Mouse (Mus musculus) common myeloid progenitor, adult 5-6 weeks (primary cell): ENCODE data around the gene Pald1. TPM values are rescaled to one million over a fixed set of nuclear protein-coding genes. Genes with fewer than 3 reads are reported as not detected.

Source experiments
- ATAC-seq: replicated peaks from 2 replicates; pipeline ENCODE4 v1.8.0; 2016; ENCODE audit warnings: low read depth, mild to moderate bottlenecking, moderate TSS enrichment, inconsistent platforms; ENCODE audit not compliant: poor library complexity, severe bottlenecking
- total RNA-seq: library from RNA; stranded (forward); fragments of 200-1000, 187-1606 nt; gene quantifications from 2 replicates; pipeline ENCODE4 v1.2.3, GENCODE M21; 2017

Pald1 gene
- total RNA-seq, 1 experiment from 2014 or later: 0.09 TPM

DNA sequence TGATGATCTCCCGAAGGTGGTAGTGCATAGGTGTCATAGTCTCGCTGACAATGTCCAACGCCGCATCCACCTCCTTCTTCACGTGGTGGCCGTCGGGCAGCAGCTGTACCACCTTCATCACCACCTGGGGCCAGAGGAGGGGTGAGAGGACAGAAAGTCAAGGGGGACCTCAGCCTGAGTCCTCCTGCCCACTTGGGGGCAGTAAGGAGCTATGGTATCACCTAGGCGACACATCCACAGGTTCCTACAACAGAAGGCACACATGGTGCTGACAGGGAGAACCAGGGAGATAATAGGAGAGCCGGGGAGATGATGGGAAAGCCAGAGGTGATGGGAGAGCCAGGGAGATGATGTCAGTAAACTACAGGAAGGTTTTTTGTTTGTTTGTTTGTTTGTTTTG is 44.1 kb downstream of the Pald1 start:
- ATAC-seq: no peak

GRCm38 (mm10) chr10:61337665-61338064 is 45.7 kb downstream of the Pald1 start:
- ATAC-seq: no peak

GRCm38 (mm10) chr10:61336592-61336991 is 46.7 kb downstream of the Pald1 start:
- no peak for ATAC-seq

DNA sequence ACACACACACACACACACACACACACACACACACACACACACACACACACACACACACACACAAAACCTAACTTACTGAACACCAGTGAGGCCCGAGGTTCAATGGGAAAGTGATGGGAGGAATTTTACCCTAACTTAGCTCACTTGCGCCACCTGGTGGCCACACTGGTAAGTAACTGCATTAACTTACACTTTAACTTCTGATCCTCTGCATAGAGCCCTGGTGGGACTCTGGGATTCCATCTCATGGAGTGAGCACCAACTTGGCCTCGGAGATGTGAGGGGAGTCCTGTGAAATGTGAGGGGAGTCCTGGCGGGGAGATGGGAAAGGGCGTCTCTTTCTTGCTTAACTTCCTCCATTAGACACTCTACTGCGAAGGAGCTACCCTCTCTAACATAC is 47.2 kb downstream of the Pald1 start:
- peak; percentile 53 for ATAC-seq

GRCm38 (mm10) chr10:61334545-61334944 is 48.8 kb downstream of the Pald1 start:
- peak; percentile 77 for ATAC-seq

DNA sequence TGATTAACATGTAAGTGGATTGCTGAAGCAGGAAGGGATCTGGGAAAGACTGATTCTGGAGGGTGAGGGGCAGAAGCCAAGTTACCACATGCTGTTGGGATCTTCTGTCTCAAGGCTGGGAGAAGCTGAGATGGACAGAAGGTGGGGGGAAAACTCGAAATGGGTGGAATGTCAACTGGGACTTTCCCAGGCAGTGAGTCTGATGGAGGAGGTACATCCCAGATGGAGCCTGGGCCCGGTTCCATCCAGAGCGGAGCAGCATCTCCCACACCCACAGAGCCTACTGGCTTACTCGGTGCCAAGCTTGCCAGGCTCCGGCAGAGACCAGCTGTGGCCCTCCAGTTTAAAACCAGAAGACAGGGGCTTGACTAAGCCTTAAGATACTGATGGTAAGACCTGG is 52.3 kb downstream of the Pald1 start:
- no peak for ATAC-seq

DNA sequence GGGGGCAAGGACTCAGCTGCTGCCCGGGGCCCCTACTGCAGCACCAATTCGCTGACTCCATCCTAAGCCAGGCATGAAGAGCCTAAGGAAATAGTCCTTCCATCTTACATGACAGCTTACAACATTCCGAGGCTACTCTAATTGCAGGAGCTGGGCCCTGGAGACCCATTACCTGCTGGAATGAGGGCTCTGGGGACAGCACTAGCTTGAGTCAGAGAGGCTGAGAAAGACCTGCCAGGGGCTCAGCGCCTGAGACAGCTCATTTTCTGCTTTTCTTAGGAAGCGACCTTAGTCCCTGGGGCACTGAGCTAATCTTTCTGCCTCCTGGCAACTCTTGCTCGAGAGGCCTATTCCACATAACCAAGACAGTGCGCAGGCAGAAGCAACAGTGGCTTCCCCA is 54.4 kb downstream of the Pald1 start:
- no peak for ATAC-seq

- no peak for ATAC-seq
Measured at GRCm38 (mm10) chr10:61327545-61327944, 55.8 kb downstream of the Pald1 start.

- ATAC-seq: no peak
Measured at GRCm38 (mm10) chr10:61325782-61326328, 57.5 kb downstream of the Pald1 start.

GRCm38 (mm10) chr10:61324717-61325116 is 58.6 kb downstream of the Pald1 start:
- no peak for ATAC-seq

GRCm38 (mm10) chr10:61318527-61318926 is 64.8 kb downstream of the Pald1 start:
- ATAC-seq: no peak

DNA sequence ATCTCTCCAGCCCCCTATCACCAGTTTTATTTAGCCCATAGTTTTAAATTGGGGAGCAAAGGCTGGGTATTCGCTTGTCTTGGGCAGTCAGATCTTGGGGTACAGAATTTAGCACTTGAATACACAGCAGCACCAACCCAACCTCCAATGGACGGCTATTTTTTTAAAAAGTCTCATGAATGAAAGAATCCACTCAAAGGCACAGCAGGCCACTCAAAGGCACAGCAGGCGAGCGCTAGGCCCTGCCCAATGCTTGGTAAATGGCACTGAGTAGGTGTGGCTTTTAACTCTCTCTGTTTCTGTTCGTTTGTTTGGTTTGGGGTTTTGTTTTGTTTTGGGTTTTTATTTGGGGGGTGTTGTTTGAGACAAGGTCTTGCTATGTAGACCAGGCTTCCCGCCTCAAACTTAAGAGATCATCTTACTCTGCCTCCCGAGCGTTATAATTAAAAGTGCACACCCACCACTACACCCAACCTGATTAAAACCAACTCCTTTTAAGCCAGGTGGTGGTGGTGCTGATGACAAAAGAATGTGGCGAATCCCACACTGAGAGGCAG is 67.9 kb downstream of the Pald1 start:
- no peak for ATAC-seq

- ATAC-seq: no peak
Measured at GRCm38 (mm10) chr10:61313750-61314149, 69.6 kb downstream of the Pald1 start.

- no peak for ATAC-seq
Measured at GRCm38 (mm10) chr10:61312754-61313153, 70.6 kb downstream of the Pald1 start.

GRCm38 (mm10) chr10:61312159-61312558 is 71.2 kb downstream of the Pald1 start:
- ATAC-seq: no peak

DNA sequence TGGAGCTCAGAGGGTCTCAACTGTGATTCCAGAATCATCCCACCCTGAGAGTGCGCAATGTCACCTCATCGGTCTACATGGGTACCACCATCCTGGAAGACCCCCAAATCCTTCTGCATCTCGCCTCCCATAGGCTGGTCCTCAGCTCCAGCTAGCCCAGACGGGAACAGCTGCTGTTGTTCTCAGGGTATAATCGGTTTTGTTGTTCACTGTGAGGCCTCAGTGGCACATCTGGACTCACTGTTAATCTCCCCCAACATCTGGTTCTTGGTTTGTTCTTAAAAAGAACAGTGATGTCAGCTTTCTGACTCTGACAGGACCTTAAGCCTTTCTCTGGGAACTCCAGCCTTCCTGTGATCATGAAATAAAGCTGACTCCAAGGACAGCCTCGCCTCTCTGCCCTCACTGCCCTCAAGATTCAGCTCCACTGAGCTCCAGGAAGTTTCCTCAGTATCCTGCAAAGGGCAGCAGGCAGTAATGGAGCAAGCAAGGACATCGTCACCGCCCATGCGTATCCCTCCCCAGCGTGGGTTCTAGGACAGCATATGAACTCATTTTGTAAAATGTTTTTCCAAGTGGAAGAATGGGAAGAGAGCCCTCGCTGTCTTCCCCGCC is 74.5 kb downstream of the Pald1 start:
- ATAC-seq: no peak

DNA sequence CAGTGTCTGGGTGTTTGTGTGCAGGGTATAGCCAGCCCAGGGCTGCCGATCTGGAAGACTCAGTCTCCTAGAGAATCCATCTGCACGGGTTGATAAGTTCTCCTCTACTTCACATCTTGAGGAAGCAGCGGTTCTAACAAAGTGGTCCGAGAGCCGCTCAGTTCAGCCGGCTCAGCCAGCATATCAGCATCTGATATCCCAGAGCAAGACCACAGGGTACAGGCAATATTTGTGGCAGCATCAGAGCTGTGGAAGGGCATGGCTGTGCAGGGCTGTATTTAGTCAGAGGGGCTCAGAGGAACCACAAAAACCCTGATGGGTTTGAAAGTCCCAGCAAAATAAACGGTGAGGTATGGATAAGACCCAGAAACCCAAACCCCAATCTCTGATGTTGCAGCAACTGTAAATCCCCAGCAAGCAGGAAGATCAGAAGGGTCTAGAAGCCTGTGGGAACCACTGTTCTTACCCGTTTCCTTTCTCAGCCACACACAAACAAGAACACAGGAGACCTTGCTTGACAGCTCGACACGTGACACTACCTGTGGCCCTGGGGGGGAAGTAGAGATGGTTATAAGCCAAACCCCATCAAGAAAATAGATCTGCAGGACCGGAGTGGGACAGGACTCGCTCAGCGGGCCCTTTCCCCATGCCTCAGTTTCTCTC is 77.3 kb downstream of the Pald1 start:
- peak; percentile 95 for ATAC-seq

GRCm38 (mm10) chr10:61304046-61304445 is 79.3 kb downstream of the Pald1 start:
- no peak for ATAC-seq

DNA sequence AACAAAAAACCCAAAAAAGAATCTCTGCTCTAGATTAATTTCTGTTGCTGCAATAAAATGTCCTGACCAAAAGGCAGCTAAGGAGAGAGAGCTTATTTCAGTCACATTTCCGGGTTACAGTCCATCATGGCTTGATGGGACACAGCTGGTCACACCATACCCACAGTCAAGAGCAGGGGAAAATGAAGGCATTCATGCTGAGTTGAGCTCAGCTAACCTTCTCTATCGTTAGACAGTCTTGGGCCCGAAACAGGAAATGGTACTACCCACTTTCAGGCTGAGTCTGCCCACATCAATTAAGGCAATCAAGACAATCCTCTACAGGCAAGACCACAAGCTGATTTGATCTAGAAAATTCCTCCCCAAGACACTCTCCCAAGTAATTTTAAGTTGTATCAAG is 82.3 kb downstream of the Pald1 start:
- ATAC-seq: no peak

DNA sequence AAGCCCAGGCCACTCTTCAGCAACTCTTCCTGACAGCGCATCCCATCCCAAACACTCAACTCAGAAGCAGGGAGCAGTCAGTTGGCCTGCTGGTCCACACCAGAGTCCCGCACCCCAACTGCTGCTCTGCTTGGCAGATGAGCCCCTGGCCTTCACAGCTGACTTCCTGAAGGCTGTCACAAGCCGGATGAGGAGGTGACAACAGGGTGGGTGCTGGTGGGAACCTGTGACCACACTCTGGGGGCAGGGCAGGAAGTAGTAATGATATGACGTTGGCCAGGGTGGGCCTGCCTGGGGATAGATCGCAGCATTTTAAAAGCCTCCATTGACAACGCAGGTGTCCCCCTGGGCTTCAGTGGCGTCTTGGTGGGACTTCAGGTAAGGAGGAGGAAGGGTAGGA is 85.9 kb downstream of the Pald1 start, which contains the start of gene Prf1:
Prf1 (plus strand) TSS at position 357 of the 400 bp plus-strand sequence.
- peak; percentile 85 for ATAC-seq

- ATAC-seq: peak; percentile 40
Measured at GRCm38 (mm10) chr10:61296713-61297445, 86.5 kb downstream of the Pald1 start.
